Mouse (Mus musculus) embryonic facial prominence, embryonic 13.5 days (tissue): Measurements from ENCODE around the gene Dusp8. TPM values are rescaled to one million over a fixed set of nuclear protein-coding genes. Genes with fewer than 3 reads are reported as not detected.

Experiments
- ATAC-seq: fragments of 200-750 bp; cut with Nextera tagmentation; 2 replicates; pipeline ENCODE4 v1.8.0; 2017; ENCODE audit warnings: low read depth; ENCODE audit not compliant: insufficient number of reproducible peaks, insufficient read depth, low FRiP score, low TSS enrichment
- H3K27ac ChIP-seq: fragments of 300-500 bp; sonication (generic); 2 replicates; pipeline ENCODE4 v1.5.1; 2015; ENCODE audit warnings: moderate library complexity, mild to moderate bottlenecking, inconsistent platforms
- H3K27me3 ChIP-seq: fragments of 300-500 bp; sonication (generic); 2 replicates; pipeline ENCODE4 v1.6.1; 2015; ENCODE audit warnings: mild to moderate bottlenecking, inconsistent platforms
- H3K36me3 ChIP-seq: fragments of 300-500 bp; sonication (generic); 2 replicates; pipeline ENCODE4 v1.6.1; 2015; ENCODE audit warnings: mild to moderate bottlenecking, inconsistent platforms
- H3K4me1 ChIP-seq: fragments of 300-500 bp; sonication (generic); 2 replicates; pipeline ENCODE4 v1.6.1; 2015; ENCODE audit warnings: inconsistent platforms
- H3K4me2 ChIP-seq: fragments of 300-500 bp; sonication (generic); 2 replicates; pipeline ENCODE4 v1.6.1; 2015; ENCODE audit warnings: moderate library complexity, mild to moderate bottlenecking, inconsistent platforms
- H3K4me3 ChIP-seq: fragments of 300-500 bp; sonication (generic); 2 replicates; pipeline ENCODE4 v1.5.1; 2015; ENCODE audit warnings: mild to moderate bottlenecking, inconsistent platforms
- H3K9ac ChIP-seq: fragments of 300-500 bp; sonication (generic); 2 replicates; pipeline ENCODE4 v1.6.1; 2015; ENCODE audit warnings: mild to moderate bottlenecking, inconsistent platforms
- H3K9me3 ChIP-seq: fragments of 300-500 bp; sonication (generic); 2 replicates; pipeline ENCODE4 v1.6.1; 2016; ENCODE audit warnings: inconsistent platforms
- WGBS: fragments of 180-500 bp; shearing (Covaris S2); methylation state at CpG from one replicate; pipeline ENCODE4 v1.1.7; 2015; ENCODE audit warnings: mixed read lengths; 5-methylcytosine and 5-hydroxymethylcytosine counted together
- polyA plus RNA-seq: library from polyadenylated mRNA; unstranded; fragments of >200 nt; fragmentation: Nextera tagmentation; extraction: Ambion mirVana; gene quantifications from 2 replicates; pipeline ENCODE4 v1.2.1, GENCODE M21; 2015

Dusp8 gene
- polyA plus RNA-seq, 1 experiment from 2014 or later: 2.6 TPM

GRCm38 (mm10) chr7:142037553-142038170, 58.0 kb downstream of the Dusp8 start:
- Histone ChIP-seq H3K27me3 (no peaks in the 10 kb centered on the region), H3K27ac (no peak overlapping the region), H3K4me2 (no peak overlapping the region), H3K4me3 (no peak overlapping the region), H3K9ac (no peak overlapping the region), H3K36me3 (no peaks in the 10 kb centered on the region), H3K4me1 (peaks cover 4% of the 10 kb centered on the region; the same call in 1 of the 2 replicates), H3K9me3 (no peaks in the 10 kb centered on the region)
- ATAC-seq: no peak
- WGBS: 72% methylated on average over 4 of the region's 4 CpGs

GRCm38 (mm10) chr7:142035048-142035811, 60.4 kb downstream of the Dusp8 start:
- WGBS: 60% methylated on average over 2 of the region's 2 CpGs
- Histone ChIP-seq H3K36me3 (no peaks in the 10 kb centered on the region), H3K9ac (no peak overlapping the region), H3K27me3 (no peaks in the 10 kb centered on the region), H3K9me3 (no peaks in the 10 kb centered on the region), H3K27ac (no peak overlapping the region), H3K4me2 (no peak overlapping the region), H3K4me1 (peaks cover 4% of the 10 kb centered on the region; the same call in 1 of the 2 replicates), H3K4me3 (no peak overlapping the region)
- no peak for ATAC-seq

- no peaks in the 10 kb centered on the region for H3K9me3 ChIP-seq
- no peak overlapping the region for H3K9ac ChIP-seq
- no peak overlapping the region for H3K4me3 ChIP-seq
- no peak for ATAC-seq
- H3K27ac ChIP-seq: no peak overlapping the region
- H3K36me3 ChIP-seq: no peaks in the 10 kb centered on the region
- no peaks in the 10 kb centered on the region for H3K27me3 ChIP-seq
- 81% methylated on average over 2 of the region's 2 CpGs for WGBS
- H3K4me2 ChIP-seq: no peak overlapping the region
- peaks cover 4% of the 10 kb centered on the region; the same call in 1 of the 2 replicates for H3K4me1 ChIP-seq
These were observed 61.4 kb downstream of the Dusp8 start for GRCm38 (mm10) chr7:142034198-142034597.

- Histone ChIP-seq H3K4me1 (peaks cover 21% of the 10 kb centered on the region), H3K27ac (no peak overlapping the region), H3K4me3 (no peak overlapping the region), H3K9ac (no peak overlapping the region), H3K27me3 (no peaks in the 10 kb centered on the region), H3K9me3 (no peaks in the 10 kb centered on the region), H3K36me3 (no peaks in the 10 kb centered on the region), H3K4me2 (no peak overlapping the region)
- no peak for ATAC-seq
These were observed 65.6 kb downstream of the Dusp8 start for GRCm38 (mm10) chr7:142030073-142030472.

Other genes with a start within 250 kb of the Dusp8 start
- 40.9 and 42.6 TPM in 2 replicates for gene Tollip, start 177.3 kb downstream of the Dusp8 start, polyA plus RNA-seq
- 1.1 and 1.2 TPM in 2 replicates for gene Brsk2, start 146.1 kb downstream of the Dusp8 start, polyA plus RNA-seq
- gene Mob2, start 34.8 kb downstream of the Dusp8 start, polyA plus RNA-seq: 66.1 and 69.2 TPM in 2 replicates
- gene Gm45618, start 24.9 kb upstream of the Dusp8 start, polyA plus RNA-seq: not detected in 2 replicates
- not detected in 2 replicates for gene Gm39115, start 40.2 kb upstream of the Dusp8 start, polyA plus RNA-seq
- gene Gm45337, start 48.8 kb upstream of the Dusp8 start, polyA plus RNA-seq: not detected in 2 replicates
- not detected in 2 replicates for gene Gm29735, start 61.3 kb upstream of the Dusp8 start, polyA plus RNA-seq
- not detected in 2 replicates for gene Gm4553, start 69.9 kb upstream of the Dusp8 start, polyA plus RNA-seq
- gene Krtap5-2, start 80.2 kb upstream of the Dusp8 start, polyA plus RNA-seq: not detected in 2 replicates
- not detected in 2 replicates for gene Gm10153, start 94.5 kb upstream of the Dusp8 start, polyA plus RNA-seq
- not detected in 2 replicates for gene Krtap5-3, start 105.5 kb upstream of the Dusp8 start, polyA plus RNA-seq
- gene Gm7579, start 116.0 kb upstream of the Dusp8 start, polyA plus RNA-seq: not detected in 2 replicates
- gene Krtap5-5, start 134.1 kb upstream of the Dusp8 start, polyA plus RNA-seq: not detected in 2 replicates
- not detected in 2 replicates for gene Gm40460, start 145.2 kb upstream of the Dusp8 start, polyA plus RNA-seq
- gene Gm2431, start 162.5 kb upstream of the Dusp8 start, polyA plus RNA-seq: not detected in 2 replicates
- gene Gm4559, start 178.5 kb upstream of the Dusp8 start, polyA plus RNA-seq: not detected in 2 replicates
- gene Krtap5-1, start 201.3 kb upstream of the Dusp8 start, polyA plus RNA-seq: not detected in 2 replicates
- gene Krtap5-4, start 207.7 kb upstream of the Dusp8 start, polyA plus RNA-seq: not detected in 2 replicates